Mouse (Mus musculus) heart, adult 10 weeks (tissue): ENCODE measurements around the gene Cenpx. TPM values are rescaled to one million over a fixed set of nuclear protein-coding genes. Genes with fewer than 3 reads are reported as not detected.

Source experiments
- polyA plus RNA-seq: library from polyadenylated mRNA; stranded (reverse); fragments of 350-450 nt; fragmentation: Illumina TruSeq; extraction: RNeasy Lipid Tissue Mini Kit (QIAGEN cat#74804); gene quantifications from one replicate; pipeline ENCODE4 v1.2.3, GENCODE M21; 2014; ENCODE audit warnings: low read depth, low replicate concordance

Cenpx gene
- polyA plus RNA-seq: 53.4 TPM

DNA sequence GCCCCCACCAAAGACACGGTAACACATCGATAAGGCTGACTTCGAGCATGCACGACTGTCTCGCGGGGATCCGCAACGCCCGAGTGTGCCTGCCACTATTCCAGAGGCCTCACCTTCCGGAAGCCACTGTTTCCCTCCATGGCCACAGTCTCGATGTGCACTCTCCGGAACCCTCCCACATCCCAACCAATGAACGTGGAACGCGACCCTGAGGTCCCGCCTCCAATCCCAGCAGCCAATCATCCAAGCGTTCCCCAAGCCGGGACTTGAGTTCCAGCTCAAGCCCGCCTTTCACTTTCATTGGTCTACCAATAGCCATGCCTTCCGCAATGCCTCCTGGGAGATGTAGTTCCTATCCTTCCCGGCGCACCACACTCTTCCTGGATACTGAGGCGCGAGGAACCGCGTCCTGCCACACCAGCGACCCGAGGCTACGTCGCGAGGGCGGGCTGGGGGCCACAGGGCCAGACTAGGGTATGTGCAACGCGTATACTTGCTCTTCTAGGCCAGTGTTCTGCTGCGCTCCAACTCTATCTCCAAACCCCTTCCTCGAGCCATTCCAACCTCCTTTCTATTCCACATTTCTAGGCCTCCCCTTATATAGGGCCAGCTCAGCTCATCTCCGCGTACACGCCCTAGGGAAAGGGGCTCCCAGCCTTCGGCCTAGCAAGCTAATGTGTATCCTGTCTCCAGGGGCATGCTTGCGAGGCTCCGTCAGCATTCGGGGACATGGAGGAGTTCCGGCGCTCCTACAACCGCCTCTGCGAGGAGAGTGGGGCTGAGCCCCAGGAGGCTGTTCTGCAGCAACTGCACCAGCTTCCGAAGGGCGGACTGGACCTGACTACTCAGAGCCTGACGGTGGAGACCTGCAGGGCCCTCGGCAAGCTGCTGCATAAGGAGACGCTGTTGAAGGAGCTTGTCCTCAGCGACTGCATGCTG is at the start of gene Cenpx, which contains the start of gene Lrrc45:
TSS of gene Cenpx (minus strand) at position 159 of the 939 bp plus-strand sequence.
TSS of gene Lrrc45 (plus strand) at position 346 of the 939 bp plus-strand sequence.

GRCm38 (mm10) chr11:120762672-120763041 is 49.1 kb upstream of the Cenpx start, which contains the start of gene Hmga1b:
TSS of gene Hmga1b (plus strand) at chr11:120762794.

DNA sequence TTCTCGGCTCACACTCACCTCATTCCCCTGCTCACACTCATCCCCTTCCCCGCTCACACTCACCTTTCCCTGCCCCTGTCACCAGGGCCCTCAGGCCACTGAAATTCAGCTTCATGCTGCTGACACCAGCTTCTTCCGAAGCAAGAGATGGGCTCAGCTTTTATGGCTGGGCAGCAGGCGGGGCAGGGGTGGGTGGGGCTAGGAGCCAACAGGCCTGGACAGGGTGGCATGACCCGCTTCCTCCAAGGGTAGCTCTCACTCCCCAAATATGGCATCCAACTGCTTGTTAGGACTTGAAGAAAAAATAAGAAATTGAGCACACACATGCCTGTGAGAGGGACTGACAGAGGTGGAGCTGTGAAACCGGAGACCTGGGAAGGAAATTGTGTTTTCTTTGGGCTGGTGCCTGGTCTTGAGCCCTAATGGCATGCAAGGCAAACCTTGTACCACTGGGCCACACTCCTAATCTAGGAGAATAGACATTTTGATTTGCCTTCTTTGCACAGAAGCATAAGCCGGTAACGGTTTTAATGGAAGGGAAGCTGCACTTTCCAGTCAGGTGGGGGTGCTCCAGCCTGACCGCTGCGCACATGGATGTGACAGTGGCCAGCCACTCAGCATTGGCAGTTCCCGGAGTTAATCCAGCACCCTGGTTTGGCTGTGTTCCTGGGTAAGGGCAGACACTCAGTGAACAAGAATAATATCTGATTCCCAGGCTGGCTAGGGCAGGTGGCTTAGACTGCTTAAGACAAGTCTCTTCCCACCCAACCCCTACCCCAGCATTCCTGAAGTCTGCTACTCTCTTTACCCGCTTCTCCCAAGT is 18.5 kb upstream of the Cenpx start, which contains the start of gene Cbr2:
TSS of gene Cbr2 (minus strand) at position 257 of the 823 bp plus-strand sequence.

GRCm38 (mm10) chr11:120727169-120727527 is 13.6 kb upstream of the Cenpx start, which contains the start of gene Dcxr:
TSS of gene Dcxr (minus strand) at chr11:120727281.

DNA sequence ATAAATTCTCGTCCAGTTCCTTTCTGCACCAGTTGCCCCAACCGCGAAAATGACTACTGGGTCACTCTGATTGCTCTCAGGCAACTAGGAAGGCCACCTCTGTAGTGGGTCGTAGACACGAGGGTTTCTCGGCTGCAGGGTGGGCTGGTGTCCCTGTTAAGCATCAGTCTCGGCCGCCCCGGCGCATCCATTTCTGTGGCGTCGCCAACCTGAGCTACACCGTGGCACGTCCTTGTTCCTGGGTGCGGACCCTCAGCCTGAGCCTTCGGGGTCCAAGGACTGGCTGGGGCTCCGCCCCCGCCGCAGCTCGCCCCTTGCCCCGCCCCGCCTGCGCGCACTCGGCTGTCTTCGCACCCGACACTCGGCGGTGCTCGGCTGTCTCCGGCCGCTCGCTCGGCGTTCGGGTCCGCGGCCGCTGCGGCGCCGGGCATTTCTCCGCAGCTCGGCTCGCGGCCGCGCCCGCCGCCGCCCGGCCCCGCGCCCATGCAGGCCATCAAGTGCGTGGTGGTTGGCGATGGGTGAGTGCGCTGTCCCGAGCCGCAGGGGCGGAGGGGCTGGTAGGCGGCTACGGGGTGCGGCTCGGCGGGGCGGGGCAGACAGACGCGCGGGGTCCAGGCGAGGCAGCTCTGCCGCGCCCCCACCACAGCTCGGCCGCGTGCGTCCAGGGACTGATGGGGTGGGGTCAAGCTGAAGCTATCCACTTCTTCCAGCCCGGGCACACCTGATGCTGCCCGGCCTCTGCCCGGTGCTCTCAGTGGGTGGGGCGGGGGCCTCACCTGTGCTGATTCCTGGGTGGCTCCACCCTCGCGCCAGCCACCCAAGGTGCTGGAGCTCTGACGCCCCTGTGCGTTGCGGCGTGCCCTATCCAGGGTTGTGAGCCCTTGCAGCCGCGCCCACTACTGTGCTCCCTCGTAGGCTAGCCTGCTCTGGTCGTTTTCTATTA is 7.9 kb upstream of the Cenpx start, which contains the start of gene Rac3:
TSS of gene Rac3 (plus strand) at position 347 of the 943 bp plus-strand sequence.

DNA sequence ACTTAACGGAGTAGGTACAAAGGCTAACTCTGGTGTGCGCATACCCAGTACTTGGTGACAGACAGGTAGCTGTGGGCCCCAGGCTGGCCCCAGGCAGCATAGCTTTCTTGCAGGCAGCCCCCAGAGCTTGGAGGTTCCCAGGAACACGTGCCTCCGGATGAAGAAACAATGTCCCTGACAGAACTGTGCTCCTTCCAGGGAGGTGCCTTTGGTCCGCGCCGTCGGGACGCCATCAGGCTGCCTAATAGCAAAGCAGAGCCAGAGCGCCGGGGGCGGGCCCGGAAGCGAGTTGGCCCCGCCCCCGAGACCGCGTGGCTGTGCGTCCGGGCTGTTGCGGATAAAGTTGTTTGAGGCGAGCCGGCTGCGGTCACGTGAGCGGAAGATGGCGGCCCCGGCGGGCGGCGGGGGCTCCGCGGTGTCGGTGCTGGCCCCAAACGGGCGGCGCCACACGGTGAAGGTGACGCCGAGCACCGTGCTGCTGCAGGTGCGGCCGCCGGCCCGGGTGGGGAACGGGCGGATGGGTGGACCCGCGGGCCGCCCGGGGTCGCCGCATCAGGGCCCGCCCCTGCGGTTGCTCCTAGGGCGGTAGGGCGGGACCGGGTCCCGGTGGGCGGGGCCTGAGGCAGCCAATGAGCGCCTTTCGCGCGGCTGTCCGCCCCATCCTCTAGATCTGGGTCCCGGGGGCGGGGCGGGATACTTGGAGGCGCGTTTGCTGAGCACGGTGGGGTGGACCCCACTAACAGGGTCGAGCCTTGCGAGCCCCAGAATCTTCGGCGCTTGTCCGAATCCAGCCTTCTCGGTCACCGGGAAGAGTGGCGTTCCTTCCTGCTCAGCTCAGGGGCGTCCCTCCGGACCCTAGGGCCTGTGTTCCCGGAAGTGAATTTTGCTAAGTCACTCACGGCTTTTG is 40.6 kb downstream of the Cenpx start, which contains the start of gene Aspscr1:
TSS of gene Aspscr1 (plus strand) at position 287 of the 907 bp plus-strand sequence.

GRCm38 (mm10) chr11:120661076-120661460 is 52.5 kb downstream of the Cenpx start, which contains the start of gene Notum:
TSS of gene Notum (minus strand) at chr11:120661175.

Other genes with a start within 250 kb of the Cenpx start
- gene Arl16, start 246.1 kb downstream of the Cenpx start, polyA plus RNA-seq: 11.3 TPM
- gene Mrpl12, start 229.1 kb downstream of the Cenpx start, polyA plus RNA-seq: 230 TPM
- gene Slc25a10, start 221.9 kb downstream of the Cenpx start, polyA plus RNA-seq: 12.9 TPM
- 0.81 TPM for gene Gcgr, start 183.0 kb downstream of the Cenpx start, polyA plus RNA-seq
- gene Mcrip1, start 164.0 kb downstream of the Cenpx start, polyA plus RNA-seq: 64.9 TPM
- gene Ppp1r27, start 162.6 kb downstream of the Cenpx start, polyA plus RNA-seq: not detected
- 176 TPM for gene P4hb, start 140.5 kb downstream of the Cenpx start, polyA plus RNA-seq
- gene Arhgdia, start 132.1 kb downstream of the Cenpx start, polyA plus RNA-seq: 159 TPM
- 25.3 TPM for gene Alyref, start 115.4 kb downstream of the Cenpx start, polyA plus RNA-seq
- 53.2 TPM for gene Anapc11, start 115.3 kb downstream of the Cenpx start, polyA plus RNA-seq
- not detected for gene Npb, start 105.3 kb downstream of the Cenpx start, polyA plus RNA-seq
- gene Pcyt2, start 95.8 kb downstream of the Cenpx start, polyA plus RNA-seq: 72.2 TPM
- gene Sirt7, start 88.5 kb downstream of the Cenpx start, polyA plus RNA-seq: 16.4 TPM
- gene Mafg, start 80.1 kb downstream of the Cenpx start, polyA plus RNA-seq: 42.4 TPM
- 2.0 TPM for gene Pycr1, start 70.0 kb downstream of the Cenpx start, polyA plus RNA-seq
- 61.7 TPM for gene Myadml2, start 65.6 kb downstream of the Cenpx start, polyA plus RNA-seq
- not detected for gene Notum, start 52.6 kb downstream of the Cenpx start, polyA plus RNA-seq
- 39.2 TPM for gene Aspscr1, start 40.8 kb downstream of the Cenpx start, polyA plus RNA-seq
- 12.1 TPM for gene Lrrc45, start 187 bp upstream of the Cenpx start, polyA plus RNA-seq
- 4.0 TPM for gene Rac3, start 7.7 kb upstream of the Cenpx start, polyA plus RNA-seq
- 23.6 TPM for gene Dcxr, start 13.5 kb upstream of the Cenpx start, polyA plus RNA-seq
- 30.3 TPM for gene Cbr2, start 18.4 kb upstream of the Cenpx start, polyA plus RNA-seq
- gene Hmga1b, start 49.1 kb upstream of the Cenpx start, polyA plus RNA-seq: 3.6 TPM
- 18.9 TPM for gene Rfng, start 70.5 kb upstream of the Cenpx start, polyA plus RNA-seq
- gene Gps1, start 70.5 kb upstream of the Cenpx start, polyA plus RNA-seq: 66.7 TPM
- 27.0 TPM for gene Dus1l, start 82.7 kb upstream of the Cenpx start, polyA plus RNA-seq
- 30.7 TPM for gene Fasn, start 110.8 kb upstream of the Cenpx start, polyA plus RNA-seq
- gene Ccdc57, start 219.1 kb upstream of the Cenpx start, polyA plus RNA-seq: 1.6 TPM
- gene Slc16a3, start 234.7 kb upstream of the Cenpx start, polyA plus RNA-seq: 1.8 TPM